Mouse (Mus musculus) kidney, adult 11 months (tissue): ENCODE measurements around the gene Hirip3.
"Not testable (repeated sequence)": the region's sequence is repeated elsewhere in the genome, so short reads cannot be mapped to it uniquely, and the experiment has no call there.

Source experiments
- DNase-seq: peaks from one replicate; pipeline ENCODE4 v3.0.0; 2022

The Hirip3 gene

GRCm38 (mm10) chr7:126856741-126857420 is 4.9 kb upstream of the Hirip3 start:
- DNase-seq, result no peak

GRCm38 (mm10) chr7:126860987-126861386 is 785 bp upstream of the Hirip3 start:
- DNase-seq, result no peak

DNA sequence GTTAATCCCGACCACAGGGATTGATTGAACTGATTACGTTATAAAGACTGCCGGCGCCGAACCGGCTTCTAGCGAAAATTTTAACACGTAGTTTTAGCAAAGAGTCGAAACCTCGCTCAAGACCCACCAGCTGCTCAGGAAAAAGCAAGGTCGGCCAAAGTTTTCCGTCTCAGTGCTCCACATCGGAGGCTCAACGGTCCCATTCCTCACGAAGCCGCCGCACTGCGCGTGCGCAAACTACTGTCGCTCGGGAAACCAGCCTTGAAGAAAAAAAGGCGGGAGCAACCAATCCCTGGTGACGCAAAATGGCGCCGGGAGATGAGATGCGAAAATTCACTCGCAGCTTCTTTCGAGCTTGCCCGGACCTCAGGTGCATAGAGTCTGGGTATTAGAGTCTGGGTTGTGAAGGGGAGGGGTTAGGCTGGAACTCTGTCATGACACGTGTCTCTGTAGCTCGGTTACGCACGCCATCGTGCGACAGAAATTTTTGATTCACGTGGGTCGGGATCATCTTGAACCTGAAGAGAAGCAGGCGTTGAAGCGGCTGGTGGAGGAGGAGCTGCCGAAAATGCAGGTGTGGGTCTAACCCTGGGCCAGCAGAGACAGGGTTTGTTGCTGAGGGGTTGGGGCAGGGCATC is 494 bp downstream of the Hirip3 start, which contains the start of gene Ino80e:
TSS of gene Ino80e (minus strand) at position 231 of the 638 bp plus-strand sequence.
- DNase-seq, result peak; percentile 93

- no peak for DNase-seq
Measured at GRCm38 (mm10) chr7:126863791-126864190, 2.0 kb downstream of the Hirip3 start.

DNA sequence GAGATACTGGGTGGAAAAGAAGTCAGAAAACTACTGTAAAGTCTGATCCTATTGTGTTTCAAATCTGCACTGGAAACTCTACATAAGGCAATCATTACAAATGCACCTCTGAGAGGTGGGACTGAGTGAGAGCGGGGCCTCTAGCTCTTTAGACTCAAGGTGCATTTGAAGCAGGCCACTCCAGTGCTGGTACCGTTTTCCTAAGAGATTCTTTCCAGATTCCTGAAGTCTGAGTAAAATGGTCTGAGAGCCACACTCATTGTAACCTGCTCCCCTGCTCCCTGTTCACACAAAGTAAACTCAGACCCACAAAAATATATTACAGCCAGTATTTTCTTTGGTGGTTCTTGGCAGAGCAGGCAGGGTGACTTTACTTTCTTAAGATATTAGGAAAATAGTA is 5.8 kb downstream of the Hirip3 start:
- no peak for DNase-seq

DNA sequence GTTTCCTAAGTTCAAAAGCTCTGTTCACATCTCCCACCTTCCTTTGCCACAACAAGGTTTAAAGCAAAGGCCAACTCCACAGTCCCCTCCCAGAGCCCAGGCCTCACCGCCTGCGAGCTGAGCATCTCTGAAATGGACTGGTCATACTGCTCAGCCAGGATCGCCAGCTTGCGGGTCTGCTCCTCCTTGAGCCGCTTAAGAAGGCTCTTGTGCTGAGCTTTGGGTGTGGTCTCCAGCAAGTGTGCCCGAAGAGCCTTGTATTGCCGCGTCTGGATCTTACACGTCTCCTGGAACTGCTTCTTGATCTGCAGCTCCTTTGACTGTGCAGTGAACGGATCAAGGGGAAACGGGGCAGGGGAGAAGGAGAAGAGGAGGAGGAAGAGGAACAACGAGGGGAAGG is 6.2 kb downstream of the Hirip3 start:
- DNase-seq, result no peak

DNA sequence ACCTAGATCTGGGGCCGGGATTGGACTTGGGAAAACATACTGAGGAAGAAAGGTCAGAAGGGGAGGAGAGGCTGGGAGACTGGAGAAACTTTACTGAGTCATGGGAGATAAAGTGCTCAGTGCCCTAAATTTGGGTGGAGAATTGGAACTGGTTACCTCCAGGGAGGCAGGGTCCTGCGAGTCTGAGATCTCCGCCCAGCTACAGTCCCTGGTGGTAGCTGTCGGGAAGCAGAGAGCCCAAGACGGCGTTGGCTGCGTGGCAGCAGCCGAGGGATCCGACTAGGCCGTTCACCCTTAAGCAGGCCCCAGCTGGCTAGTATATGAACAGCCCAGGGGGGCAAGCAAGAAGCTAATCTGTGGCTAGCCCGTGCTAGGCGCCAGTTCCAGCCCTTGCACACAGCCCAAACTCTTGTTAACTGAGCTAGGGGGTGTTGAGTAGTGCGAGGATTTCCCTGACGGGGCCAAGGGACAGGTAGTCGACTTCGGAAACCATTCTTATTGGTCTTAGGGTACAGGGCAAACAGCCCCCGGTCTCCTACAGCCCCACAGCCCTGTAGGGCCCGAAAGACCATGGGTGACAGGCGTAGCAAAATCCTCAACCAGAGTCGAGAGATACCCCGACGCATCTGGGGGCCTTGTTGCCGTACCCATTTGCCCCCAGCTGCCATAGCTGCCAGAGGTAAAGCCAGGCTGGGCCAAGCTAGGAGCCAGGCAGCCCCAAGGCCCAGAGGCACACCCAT is 8.2 kb downstream of the Hirip3 start:
- DNase-seq, result no peak

- no peak for DNase-seq
Measured at GRCm38 (mm10) chr7:126870520-126870891, 8.7 kb downstream of the Hirip3 start.

GRCm38 (mm10) chr7:126877239-126877638 is 15.5 kb downstream of the Hirip3 start:
- DNase-seq, result no peak

DNA sequence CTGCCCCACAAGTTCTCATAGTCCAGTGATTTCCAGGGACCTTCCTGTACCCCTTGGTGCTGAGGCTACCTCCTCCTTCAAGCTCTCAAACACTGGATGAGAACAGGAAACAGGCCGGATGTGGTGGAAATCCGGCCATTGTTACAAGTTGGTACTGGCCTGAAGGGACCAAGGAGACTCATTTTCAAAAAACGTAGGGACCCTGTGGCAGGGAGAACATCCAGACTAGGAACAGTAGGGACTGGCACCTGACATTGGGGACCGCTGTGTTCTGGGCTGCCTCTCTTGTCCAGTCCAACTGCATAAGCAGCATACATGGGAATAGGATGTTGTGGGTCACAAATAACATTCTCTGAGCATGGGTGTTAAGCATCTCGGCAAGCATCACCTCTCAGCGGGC is 19.3 kb downstream of the Hirip3 start:
- peak; percentile 67 for DNase-seq

DNA sequence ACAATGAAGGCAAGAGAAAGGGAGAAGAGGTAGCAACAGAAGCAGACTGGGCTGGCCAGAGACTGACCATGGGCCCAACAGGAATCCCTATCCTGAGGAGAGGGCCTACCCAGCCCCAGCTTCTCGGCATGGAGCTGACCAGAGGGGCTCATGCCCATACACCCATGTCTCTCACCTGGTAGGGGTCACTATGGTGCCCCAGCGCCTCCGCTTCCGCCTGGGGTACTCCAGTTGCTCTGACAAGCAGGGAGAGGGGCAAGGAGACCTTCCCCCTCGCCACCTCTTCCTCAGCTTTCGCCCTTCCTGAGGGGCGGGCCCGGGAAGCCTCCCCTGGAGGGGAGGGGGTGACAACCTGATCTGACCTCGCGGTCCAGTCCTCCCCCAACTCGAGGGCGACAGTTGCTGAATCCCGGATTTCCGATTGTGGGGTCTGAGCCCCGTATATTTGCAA is 22.0 kb downstream of the Hirip3 start:
- DNase-seq, result no peak

- DNase-seq, result peak; percentile 99
Measured at GRCm38 (mm10) chr7:126884286-126885164, 22.8 kb downstream of the Hirip3 start, which contains the start of gene Taok2. TSS of gene Taok2 (minus strand) at chr7:126884703.

- no peak for DNase-seq
Measured at GRCm38 (mm10) chr7:126887281-126887680, 25.5 kb downstream of the Hirip3 start.

GRCm38 (mm10) chr7:126888852-126889251 is 27.1 kb downstream of the Hirip3 start:
- no peak for DNase-seq

- no peak for DNase-seq
Measured at GRCm38 (mm10) chr7:126896912-126897311, 35.1 kb downstream of the Hirip3 start.

DNA sequence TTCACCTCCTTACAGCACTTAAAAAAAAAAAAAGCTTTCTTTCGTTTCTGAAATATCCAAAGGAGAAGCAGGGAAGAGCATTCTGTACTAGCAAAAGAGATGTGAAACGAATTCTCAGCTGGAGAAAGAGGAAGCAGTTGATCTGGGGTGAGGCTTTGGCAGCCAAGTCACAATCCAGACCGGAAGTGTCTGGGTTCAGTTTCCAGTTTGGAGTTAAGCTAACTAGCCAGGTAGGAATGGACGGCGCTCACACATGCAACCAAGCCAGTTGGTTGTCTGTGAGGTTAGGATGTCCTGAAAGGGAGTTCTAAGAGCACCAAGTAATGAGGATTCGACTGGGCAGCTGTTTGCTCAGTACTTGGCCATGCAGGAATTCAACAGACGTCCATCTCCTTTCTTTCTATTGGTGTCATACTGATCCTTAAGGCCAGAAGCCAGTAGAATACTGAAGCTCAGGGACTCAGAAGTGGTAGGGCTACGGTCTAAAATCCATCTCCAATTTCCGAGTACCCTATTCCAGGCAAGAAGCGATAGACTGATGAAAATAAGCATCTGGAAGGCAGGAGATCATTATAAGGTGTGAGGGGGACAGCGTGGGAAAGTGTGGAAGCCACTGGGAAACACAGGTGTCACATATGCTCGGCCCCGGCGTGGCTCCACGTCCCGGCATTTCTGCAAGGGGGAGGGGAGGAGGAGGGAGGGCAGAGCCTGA is 35.8 kb downstream of the Hirip3 start:
- DNase-seq, result peak; percentile 15

DNA sequence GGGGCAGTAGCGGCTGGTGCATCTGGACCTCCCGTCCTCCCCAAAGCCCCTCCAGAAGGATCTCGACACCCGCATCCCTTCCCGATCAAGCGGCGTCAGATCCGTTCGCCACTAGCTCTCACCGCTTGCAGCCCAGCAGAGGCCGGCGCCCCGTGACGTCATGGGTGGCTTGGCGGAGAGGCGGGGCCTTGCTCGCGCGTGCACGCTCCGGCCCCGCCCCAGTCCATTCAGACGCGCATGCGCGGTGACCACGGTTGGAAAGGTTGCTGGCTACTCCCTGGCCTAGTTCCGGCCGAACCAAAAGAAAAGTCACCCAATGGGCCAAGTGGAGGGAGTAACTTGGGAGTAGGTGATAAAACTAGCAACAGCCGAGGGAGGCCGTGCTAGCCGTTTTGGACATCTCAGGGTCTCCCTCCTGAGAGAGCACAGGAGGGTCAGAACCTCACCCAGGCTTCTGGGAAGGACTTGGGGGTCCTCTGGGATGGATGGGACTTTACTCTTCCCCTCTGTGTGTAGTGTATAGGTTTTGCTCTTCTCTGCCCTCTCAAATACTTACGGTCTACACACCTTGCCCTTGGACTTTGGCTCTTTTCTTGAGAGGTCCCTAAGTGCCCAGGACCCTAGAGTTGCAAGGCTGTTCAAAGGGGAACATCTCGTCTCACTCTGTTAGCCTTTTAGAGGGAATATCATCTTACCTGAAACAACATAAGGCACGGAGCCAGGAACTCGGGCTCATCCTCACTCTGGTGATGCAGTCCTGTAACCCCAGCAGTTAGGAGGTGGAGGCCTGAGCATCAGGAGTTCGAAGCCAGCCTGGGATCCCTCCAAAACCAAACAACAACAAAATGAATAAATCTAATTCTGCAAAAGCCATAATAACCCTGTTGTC is 36.6 kb downstream of the Hirip3 start:
- DNase-seq, result peak; percentile 90

DNA sequence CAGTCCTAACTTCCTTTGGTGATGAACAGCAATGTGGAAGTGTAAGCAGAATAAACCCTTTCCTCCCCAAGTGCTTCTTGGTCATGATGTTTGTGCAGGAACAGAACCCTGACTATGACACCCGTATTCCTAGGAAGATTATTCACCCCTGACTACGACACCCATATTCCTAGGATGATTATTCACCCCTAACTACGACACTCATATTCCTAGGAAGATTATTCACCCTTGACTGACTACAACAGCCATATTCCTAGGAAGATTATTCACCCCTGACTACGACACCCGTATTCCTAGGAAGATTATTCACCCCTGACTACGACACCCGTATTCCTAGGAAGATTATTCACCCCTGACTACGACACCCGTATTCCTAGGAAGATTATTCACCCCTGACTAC is 38.0 kb downstream of the Hirip3 start:
- not testable (repeated sequence) for DNase-seq

GRCm38 (mm10) chr7:126905590-126905989 is 43.8 kb downstream of the Hirip3 start:
- no peak for DNase-seq

DNA sequence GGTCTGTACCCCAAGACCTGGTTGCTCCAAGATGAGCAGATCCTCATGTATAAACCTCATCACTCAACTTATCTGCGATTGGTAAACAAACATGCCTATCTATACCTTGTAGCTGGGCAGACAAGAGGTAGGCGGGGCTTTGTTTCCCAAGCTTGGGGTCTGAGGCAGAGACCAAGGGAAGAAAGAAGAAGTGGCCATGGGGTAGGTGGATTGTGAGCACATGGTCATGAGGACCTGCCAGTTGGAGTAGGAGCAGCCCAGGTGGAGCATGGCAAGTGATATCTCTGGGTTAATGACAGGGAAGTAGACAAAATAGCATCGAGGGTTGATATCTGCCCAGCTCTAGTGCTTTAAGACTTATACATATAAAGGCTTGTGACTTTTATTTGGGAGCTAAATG is 53.1 kb downstream of the Hirip3 start:
- no peak for DNase-seq
